Mouse (Mus musculus) kidney, postnatal 10 days (tissue): ENCODE results near the gene Syngr2.
A peak's percentile ranks its signal among the peaks of the same experiment; 100 is the strongest.

ENCODE experiments used
- DNase-seq: peaks from one replicate; pipeline ENCODE4 v3.0.0; 2021; ENCODE audit warnings: mixed read lengths

The Syngr2 gene

DNA sequence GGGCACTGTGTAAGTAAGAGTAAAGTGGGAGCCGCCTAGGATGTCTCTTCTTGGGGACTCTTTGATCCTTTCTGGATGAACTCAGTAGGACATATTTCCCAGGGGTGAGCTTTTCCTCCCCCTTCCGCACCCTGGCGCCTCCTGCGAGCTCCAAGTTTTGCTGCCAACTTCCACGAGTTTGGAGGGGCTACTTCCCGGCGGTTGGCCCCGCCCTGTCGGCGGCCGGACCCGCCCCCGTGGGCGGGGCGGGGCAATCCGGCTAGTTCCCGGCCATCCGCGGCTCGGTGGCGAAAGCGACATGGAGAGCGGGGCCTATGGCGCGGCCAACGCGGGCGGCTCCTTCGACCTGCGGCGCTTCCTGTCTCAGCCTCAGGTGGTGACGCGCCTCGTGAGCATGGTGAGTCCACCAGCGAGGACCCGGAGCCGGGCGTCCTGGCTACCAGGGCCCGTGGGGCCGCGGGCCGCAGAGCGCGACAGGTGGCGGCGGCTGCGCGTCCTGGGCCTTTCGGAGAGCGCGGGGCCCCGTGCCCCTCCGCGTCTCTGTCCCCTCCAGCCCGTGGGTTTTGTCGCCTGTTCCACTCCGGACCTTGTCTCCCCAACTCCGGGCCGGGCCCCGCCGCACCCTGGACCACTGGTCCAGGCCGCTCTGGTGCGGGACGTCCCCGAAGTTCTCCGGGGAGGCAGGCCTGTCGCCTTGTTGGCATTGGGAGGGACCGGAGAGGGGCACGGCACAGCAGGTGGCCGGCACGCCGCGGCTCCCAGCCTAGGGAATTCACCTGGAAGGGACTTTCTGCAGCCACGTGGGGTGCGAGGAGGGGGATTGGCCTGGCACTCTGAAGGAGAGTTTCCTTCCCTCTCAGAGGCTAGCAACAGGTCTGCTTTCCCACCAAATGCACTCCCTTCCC lies at the start of gene Syngr2, which contains the start of gene Gm20708:
TSS of gene Syngr2 (plus strand) at position 262 of the 905 bp plus-strand sequence.
TSS of gene Gm20708 (plus strand) at position 262 of the 905 bp plus-strand sequence.
- peak; percentile 88 for DNase-seq

DNA sequence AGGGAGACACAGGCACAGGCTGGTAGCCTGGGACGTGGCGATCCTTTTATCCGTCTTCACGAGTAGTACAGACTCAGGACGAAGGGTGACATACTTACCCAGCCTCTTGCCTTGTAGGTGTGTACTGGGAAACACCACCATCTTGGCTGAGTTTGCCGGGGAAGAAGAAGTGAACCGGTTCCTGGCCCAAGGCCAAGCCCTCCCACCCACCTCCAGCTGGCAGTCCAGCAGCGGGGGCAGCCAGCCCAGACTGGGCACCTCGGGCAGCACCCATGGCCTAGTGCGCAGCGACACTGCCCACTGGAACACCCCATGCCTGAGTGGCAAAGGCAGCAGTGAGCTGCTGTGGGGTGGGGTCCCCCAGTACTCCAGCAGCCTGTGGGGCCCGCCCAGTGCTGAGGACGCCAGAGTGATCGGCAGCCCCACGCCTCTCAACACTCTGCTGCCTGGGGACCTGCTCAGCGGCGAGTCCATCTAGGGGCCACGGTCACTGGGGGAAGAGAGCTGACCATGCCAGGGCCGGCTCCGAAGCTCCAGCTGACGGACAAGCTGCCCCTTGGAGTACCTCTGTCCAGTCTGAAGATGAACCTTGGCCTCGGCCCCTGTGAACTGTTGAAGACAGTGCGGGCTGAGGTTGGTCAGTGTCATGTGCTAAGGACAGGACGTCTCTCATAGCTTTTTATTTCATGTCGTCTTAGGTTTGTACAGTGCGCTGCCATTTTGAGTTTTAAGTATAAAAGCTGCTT lies 48.9 kb upstream of the Syngr2 start:
- DNase-seq: peak; percentile 70

DNA sequence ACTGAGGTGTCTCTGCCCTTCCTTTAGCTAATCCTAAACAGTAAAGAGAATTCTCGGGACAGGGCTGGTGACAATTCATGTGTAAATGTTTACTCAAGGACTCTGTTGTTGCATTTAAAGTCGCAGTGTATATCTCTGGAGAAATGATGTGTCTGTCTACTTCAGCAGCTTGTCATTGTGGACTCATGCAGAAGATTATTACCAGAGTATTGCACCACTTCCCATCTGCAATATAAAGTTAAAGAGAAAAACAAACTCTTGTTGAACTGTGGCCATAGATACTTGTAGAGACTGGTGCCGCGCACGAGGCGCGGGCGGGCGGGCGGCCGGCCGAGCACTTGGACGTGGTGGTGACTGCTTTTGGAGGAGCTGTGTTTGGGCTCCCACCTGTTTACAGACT lies 47.7 kb upstream of the Syngr2 start:
- no peak for DNase-seq

DNA sequence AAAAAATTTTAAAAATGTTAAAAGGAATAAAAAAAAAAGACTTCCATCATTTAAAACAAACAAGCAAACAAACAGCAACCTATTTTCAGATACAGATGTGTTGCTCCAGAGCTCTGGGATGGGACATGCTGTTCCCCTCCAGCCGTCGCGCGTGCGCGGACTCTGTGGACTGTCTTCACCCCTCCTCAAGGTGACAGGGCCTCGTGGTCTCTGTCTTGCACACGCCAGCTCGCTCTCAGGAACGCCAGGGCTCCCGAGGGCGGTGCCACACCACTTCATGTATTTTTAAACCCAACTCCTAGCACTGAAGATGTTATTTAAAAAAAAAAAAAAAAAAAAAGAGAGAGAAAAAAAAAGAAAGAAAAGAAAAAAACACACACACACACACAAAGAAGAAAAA lies 47.2 kb upstream of the Syngr2 start:
- DNase-seq: no peak

DNA sequence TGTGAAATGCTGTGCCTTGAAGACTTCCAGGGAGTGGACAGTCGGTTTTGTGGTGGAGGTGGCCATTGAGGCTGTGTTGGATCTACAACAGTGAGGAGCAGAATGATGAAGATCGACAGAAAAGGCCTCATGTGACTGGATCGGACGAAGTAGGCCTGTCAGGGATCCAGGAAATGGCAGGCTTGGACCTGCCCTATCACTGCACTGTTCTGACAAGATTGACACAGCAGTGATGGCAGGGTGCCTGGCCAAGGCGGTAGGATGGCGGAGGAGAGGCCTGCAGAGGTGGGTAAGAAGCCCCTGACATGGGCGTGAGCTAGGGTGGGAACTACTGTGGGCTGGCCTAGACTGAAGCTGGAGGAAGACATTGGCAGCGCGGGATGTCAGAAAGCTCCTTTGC lies 45.1 kb upstream of the Syngr2 start:
- DNase-seq: no peak

DNA sequence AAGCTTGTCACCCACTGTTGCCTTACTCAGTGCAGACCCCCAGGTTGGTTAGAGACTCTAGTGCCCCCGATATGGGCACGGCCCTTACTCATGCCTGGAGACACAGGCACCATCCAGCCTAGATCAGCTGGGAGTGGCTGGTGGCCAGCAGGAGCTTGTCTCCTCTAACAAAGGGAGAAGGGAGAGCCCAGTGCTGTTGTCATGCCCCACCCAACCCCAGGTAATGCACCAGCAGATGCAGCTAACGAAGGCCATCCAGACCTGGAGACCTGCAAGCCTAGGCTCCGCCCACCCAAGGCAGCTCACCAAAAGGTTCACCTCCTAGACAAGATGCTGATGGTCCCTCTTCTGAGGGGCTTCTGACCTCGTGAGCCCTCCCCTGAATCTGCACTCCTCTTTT lies 44.1 kb upstream of the Syngr2 start:
- no peak for DNase-seq

DNA sequence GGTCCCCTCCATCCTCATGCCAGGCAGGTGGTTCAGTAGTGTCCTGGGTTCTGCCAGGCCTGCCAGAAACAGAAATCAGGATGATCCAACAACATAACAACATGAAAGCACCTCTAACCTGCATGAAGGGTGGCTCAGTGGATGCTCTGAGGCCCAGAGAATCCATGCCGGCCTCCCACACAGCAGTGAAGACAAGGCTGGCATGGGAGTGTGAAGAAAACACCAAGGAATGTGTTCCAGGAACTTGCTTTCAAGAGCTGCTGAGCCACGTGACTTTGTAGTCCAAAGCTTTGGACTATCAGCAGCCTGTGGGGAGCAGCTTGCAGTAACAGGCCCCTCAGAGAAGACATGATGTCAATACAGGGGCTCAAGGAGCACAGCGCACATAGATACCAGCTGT lies 43.2 kb upstream of the Syngr2 start:
- no peak for DNase-seq

DNA sequence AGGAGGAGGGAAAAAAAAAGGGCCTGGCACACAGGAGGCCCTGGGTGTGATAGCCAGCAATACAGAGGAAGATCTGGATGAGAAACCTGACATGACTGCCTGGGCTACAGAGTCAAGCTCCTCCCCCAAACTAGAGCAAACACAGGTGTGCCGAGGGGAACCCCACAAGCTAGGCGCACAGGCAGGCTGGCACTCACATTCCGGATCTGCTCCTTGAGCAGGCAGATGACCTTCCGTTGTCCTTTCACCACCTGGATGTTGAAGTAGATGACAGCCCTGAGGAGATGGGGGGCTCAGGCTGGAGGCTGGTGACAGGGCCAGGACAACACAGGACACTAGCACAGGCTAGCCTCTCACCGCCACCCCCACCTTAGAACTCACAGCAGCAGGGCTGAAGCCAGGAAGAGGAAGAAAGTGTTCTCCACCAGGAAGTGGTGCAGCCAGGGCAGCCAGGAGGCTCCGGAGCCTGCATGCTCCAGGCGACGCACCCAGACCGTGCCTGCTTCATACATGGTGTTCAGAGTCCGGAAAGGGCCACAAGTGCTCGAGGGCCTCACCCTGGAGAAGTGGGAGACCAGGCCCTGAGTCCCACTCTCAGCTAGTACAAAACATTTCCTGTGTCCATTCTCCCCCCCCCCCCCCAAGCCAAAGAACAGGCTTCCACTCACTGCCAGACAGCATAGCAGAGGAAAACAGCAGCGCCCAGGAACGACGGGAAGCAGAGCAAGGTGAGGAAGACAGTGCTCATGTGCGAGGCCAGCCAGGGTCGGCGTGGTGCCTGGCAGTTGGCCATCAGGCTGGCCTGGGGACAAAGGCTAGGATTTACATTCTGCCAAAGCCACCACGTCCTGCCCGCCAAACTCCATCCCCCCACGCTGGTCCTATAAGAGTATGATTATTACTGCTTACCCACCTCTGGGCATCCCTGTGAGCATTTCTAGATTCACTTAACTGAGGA lies 40.5 kb upstream of the Syngr2 start:
- peak; percentile 54 for DNase-seq

DNA sequence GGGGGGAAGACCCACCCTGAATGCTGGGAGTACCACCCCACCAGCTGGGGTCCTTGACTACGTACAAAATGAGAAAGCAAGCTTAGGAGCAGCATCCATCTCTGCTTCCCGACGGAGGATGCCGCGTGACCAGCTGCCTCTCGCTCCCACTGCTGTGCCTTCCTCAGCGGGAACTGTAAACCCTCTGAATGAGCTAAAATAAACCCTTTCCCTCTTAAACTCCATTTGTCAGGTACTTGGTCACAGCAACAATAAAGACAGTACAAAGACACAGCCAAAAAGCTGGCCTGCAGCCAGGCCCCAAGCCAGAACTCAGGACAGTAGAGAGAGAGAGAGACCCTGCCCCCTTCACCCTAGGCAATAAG lies 39.8 kb upstream of the Syngr2 start:
- no peak for DNase-seq

DNA sequence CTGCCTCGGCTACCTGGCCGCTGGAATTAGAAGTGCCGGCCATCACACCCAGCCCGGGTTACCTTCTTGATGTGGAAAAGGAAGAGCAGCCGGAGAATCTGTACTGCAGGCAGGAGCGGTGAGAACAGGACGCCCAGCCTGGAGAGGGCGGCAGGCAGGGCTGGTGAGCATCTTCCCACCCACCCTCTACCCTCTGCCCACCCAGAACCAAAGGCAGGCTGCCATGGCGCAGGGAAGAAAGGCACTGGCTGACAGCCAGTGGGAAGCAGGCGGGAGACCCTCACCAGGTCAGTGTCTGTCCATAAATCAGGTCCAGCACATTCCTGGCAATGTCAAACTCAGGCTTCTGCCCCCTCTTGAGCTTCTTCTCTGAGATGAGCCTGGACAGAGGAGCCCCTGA lies 39.1 kb upstream of the Syngr2 start:
- no peak for DNase-seq

DNA sequence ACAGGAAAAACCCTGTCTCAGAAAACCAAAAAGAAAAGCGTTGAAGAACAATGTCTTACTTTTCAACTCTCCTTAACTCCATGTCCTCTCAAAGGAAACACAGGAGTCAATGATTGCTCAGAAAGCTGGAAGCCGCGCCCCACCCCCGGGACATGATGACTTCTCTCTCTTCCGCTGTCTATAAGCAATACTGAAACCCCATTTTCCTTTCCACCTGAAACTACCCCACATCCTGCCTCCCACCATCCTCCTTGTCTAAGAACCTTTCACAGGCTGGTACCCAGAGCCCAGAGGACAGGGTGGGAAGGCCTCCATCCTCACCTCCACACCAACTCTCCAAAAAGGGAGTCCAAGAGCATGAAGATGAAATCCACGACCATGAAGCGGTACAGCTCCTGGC lies 37.1 kb upstream of the Syngr2 start:
- no peak for DNase-seq

DNA sequence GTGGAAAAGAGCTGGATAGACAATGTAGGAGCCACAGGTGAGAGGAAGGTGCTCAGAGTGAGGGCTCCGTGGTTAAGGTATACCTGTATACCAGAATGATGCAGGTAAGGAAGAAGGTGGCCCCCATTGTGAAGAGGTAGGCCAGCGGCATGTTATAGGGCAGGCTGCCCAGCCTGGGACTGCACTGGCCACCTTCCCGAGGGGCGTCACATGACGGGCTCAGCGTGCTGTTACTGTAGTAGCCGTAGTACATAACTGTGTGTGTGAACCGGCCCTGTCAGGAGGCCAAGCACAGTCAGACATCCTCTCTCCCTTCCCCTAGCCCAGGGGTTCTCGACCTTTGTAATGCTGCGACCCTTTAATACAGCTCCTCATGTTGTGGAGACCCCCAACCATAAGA lies 34.5 kb upstream of the Syngr2 start:
- DNase-seq: no peak

DNA sequence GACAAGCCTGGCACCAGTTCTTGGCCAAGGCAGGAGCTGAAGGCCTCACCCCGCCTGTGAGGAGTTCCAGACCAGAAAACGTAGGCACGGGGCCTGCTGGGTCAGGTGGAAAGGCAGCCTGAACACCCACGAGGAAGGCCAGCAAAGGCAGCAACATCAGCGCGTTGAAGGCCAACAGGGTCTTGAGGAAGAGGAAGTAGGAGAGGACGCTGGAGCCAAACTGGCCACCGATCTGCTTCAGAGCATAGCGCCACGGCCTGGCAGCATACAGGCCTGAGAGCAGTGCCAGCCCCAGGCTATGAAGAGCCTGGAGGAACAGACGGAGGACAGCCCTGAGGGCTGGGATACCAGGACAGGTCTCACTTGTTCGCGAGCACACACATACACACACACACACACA lies 33.9 kb upstream of the Syngr2 start:
- DNase-seq: no peak

DNA sequence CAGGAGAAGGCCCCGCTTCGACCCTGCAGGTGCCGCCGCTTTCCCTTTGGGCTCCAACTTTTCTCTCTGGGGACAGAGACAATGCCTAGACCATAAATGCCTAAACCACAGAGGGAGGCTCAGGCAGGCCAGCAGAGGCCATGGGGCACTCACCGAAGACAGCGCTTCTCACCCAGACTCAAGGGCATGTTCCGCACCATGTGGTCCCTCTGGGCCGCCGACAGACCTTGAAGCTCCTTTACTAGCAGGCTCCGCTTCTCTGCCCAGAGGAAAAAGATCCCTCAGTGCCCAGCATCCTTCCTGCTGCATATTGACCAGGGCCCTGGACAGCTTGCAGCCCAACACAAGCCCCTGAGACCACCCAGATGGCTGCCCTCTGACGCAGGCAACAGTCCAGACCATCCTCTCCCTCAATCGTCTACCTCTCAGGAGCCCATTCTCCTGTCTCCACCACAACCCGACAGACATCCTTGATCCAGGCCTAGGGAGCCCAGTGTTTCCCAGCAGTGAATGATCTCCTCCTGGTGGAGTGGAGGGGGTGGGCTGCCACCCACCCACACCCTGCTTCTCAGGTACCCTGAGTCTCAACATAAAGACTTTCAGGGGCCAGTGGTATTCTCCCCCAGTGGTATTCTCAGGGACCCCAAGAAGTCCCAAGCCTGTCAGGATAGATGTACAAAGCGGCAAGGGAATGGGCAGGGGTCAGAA lies 33.2 kb upstream of the Syngr2 start:
- no peak for DNase-seq

DNA sequence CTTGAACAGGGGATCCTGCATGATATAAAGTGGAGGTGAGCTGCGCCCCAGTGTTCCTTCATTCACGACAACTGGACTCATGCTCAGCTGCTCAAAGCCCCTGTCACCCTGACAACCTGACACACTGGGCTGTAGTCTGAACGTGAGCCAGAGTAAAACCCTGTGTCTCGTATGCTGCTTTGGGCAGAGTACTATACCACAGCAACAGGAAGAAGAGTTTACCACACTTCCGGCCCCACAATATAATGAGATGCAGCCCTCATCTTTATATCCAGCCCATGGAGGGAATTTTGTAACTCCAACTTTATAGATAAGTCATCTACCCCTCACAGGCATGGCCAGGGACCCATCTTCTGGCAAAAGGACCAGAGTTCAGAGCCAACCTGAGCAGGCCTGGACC lies 32.4 kb upstream of the Syngr2 start:
- no peak for DNase-seq

DNA sequence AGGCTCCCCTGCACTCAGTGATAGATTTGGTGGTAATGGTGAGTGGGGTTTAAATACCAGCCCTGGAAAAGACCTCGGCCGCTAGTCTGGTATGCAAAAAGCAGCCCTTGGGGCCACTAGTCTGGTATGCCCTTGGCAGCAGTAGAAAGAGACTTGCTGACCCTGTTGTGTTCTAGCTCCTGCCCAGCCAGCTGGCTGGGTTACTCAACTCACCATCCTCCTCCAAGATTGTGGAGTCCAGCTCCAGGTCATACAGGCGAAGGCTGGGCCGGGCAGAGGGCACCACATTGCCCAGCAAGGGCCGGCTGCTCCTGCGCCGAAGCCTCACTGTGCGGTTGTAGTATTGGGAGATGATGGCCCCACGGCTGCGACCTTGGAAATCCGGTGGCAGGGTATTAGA lies 31.4 kb upstream of the Syngr2 start:
- DNase-seq: no peak

DNA sequence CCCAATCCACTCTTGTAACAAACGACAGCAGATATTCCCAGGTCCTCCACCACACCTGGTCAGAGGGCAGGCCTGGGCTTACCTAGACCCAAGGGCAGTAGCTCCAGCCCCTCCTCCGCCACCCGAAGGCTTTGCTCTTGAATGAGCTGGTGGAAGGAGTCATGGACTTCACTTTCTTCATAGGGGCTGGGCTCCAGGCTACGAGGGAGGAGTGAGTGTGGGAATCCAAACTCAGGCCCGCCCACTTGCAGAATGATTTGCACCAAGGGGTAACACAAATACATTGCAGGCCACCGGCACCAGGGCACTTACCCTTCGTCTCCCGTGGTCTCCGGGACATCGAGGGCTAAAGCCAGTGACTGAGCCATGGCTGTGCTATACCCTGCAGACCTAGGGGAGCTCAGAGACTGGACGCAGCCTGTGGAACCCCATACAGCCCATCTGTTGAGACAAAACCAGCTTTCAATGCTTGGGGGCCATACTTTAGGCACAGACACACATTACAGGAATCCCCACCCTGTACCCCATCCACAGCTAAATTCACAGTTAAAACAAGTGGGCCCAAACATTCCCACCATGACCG lies 30.5 kb upstream of the Syngr2 start:
- peak; percentile 74 for DNase-seq

DNA sequence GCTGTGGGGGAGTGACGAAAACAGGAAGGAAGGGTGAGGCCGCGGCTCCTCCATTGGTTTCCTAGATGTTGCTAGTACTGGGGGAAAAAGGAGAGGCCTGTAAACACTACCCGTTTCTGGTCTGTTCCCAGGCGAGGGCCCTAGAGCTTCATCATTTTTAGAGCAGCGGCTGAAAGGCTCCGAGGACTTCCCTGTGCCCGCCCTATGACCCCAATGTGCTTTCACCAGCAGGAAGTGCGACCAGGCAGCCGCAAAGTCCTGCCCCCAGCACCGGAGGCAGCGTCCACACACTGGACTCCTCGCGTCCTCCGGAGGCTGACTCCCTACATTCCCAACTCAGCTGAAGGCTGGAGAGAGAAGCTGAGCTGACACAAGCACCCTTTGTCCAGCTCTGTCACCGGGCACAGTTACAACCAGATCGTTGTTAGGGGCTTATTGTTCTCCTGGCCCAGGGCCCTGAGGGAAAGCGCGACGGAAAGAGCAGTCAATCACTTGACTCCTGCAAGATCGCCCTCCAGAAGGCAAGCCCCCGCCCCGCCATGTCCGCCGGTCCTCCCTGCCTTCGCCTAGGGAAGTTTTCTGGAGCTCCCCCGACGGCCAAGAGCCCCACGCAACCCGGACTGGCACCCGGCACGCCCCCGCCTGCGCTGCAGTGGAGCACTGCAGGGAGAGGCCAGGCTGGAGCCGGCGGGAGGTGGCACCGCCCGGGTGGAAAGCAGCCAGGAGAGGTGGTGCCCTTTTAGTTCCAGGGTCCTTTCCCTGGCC lies 29.9 kb upstream of the Syngr2 start:
- DNase-seq: peak; percentile 87

DNA sequence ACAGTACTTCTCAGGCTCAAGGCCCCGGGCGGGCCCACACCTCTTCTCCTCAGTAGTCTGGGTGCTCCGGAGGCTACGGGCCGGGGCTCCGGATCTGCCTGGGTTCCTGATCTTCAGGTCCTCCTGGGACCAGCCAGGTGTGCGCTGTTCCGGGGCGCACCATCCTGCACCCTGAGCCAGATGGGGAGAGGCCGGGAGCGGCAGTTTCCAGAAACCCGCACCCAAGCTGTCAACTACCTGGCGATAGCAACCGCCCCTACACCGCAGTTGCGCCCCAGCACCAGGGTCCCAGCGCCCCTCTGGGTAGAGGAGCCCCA lies 29.3 kb upstream of the Syngr2 start:
- DNase-seq: no peak

DNA sequence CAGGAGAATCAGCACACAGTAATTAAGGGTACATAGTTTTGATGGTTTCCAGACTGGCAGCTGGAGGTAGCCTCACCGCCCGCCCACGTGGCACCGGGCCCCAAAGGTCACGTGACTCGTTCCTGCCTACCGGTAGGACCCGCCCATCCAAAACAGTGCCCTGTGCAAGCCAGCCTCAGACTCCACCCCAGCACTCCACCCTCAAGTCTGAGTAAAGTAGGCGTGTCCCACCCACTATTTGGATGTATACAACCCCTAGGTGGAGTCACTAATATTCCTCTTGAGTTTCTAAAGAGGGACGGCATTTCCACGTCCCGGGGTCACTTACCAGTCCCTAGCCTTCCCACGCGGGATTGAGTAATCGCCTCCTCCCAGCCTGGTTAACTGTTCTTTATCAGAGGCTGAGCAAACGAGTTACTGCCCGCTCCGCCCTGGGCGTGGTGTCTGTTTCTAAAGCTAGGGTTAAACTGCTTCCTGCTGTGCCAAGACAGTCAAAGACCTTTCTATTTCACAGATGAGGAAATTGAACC lies 28.8 kb upstream of the Syngr2 start:
- DNase-seq: peak; percentile 94

DNA sequence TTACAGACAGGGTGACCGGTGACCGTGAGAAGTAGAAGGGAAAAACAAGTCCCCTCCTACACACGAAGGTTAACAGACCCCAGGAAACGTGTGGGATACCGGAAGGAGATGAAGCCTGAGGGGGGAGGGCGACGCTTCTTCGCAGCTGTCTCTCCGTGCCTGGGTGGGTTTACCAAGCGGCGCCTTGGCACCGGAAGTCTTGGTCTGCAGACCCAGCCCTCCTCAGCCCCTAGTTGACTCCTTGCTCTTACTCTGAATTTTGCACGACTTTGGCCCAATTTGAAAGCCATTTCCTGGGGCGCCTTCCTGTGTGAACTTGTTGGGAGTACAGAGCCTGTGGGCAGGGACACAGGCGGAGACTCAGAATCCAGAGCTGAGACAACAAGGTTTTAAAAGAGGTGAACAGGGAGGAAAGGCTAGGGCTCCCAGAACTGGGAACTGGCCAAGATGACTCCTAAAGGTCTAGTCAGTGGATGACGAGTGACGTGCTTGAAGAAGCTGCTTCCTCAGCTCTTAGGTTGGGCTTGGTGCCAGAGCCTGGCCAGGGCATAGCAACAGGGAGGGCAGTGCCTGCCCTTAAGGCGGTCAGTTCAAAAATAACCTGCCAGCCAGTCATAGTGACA lies 28.2 kb upstream of the Syngr2 start:
- peak; percentile 88 for DNase-seq
